Mouse (Mus musculus): Measurements from ENCODE around the gene Tenm3. TPM values are rescaled to one million over a fixed set of nuclear protein-coding genes. Genes with fewer than 3 reads are reported as not detected.

The Tenm3 gene
- total RNA-seq, 2 experiments from 2014 or later = 10.4 to 11.8 TPM

- no peak for DNase-seq (ENCODE audit: low spot score)
Measured at GRCm38 (mm10) chr8:48293797-48294196, 550.0 kb downstream of the Tenm3 start.

GRCm38 (mm10) chr8:48285432-48285831 lies 558.3 kb downstream of the Tenm3 start:
- DNase-seq (ENCODE audit: low spot score) = no peak

GRCm38 (mm10) chr8:48281855-48282254 lies 561.9 kb downstream of the Tenm3 start:
- DNase-seq (ENCODE audit: low spot score) = no peak

GRCm38 (mm10) chr8:48279360-48279759 lies 564.4 kb downstream of the Tenm3 start:
- DNase-seq (ENCODE audit: low spot score) = no peak

- DNase-seq (ENCODE audit: low spot score) = no peak
Measured at GRCm38 (mm10) chr8:48277986-48278635, 565.6 kb downstream of the Tenm3 start.

- no peak for DNase-seq (ENCODE audit: low spot score)
Measured at GRCm38 (mm10) chr8:48275066-48275465, 568.7 kb downstream of the Tenm3 start.

- DNase-seq (ENCODE audit: low spot score) = no peak
Measured at GRCm38 (mm10) chr8:48274566-48274965, 569.2 kb downstream of the Tenm3 start.

GRCm38 (mm10) chr8:48268638-48269037 lies 575.1 kb downstream of the Tenm3 start:
- DNase-seq (ENCODE audit: low spot score) = no peak

- DNase-seq (ENCODE audit: low spot score) = no peak
Measured at GRCm38 (mm10) chr8:48260265-48260664, 583.5 kb downstream of the Tenm3 start.

- DNase-seq (ENCODE audit: low spot score) = no peak
Measured at GRCm38 (mm10) chr8:48259832-48260231, 583.9 kb downstream of the Tenm3 start.

GRCm38 (mm10) chr8:48243876-48244275 lies 599.9 kb downstream of the Tenm3 start:
- DNase-seq (ENCODE audit: low spot score) = peak; percentile 26

- no peak for DNase-seq (ENCODE audit: low spot score)
Measured at GRCm38 (mm10) chr8:48240917-48241531, 602.7 kb downstream of the Tenm3 start.

GRCm38 (mm10) chr8:48236968-48237367 lies 606.8 kb downstream of the Tenm3 start:
- DNase-seq (ENCODE audit: low spot score) = no peak

GRCm38 (mm10) chr8:48232927-48233326 lies 610.8 kb downstream of the Tenm3 start:
- no peak for DNase-seq (ENCODE audit: low spot score)

GRCm38 (mm10) chr8:48231882-48232281 lies 611.9 kb downstream of the Tenm3 start:
- DNase-seq (ENCODE audit: low spot score) = no peak

- DNase-seq (ENCODE audit: low spot score) = no peak
Measured at GRCm38 (mm10) chr8:48231389-48231788, 612.4 kb downstream of the Tenm3 start.

- no peak for DNase-seq (ENCODE audit: low spot score)
Measured at GRCm38 (mm10) chr8:48228676-48229075, 615.1 kb downstream of the Tenm3 start.

GRCm38 (mm10) chr8:48224753-48225152 lies 619.0 kb downstream of the Tenm3 start:
- DNase-seq (ENCODE audit: low spot score) = no peak

- peak; percentile 81 for DNase-seq (ENCODE audit: low spot score)
Measured at GRCm38 (mm10) chr8:48222429-48222769, 621.4 kb downstream of the Tenm3 start.

- DNase-seq (ENCODE audit: low spot score) = no peak
Measured at GRCm38 (mm10) chr8:48221724-48222428, 621.9 kb downstream of the Tenm3 start.

- no peak for DNase-seq (ENCODE audit: low spot score)
Measured at GRCm38 (mm10) chr8:48221304-48221703, 622.4 kb downstream of the Tenm3 start.

- no peak for DNase-seq (ENCODE audit: low spot score)
Measured at GRCm38 (mm10) chr8:48220529-48221181, 623.1 kb downstream of the Tenm3 start.

Data from gastrocnemius, adult 18-20 months (tissue).